ENCODE assay signal across 18 mouse cellular contexts in the genomic region with DNA sequence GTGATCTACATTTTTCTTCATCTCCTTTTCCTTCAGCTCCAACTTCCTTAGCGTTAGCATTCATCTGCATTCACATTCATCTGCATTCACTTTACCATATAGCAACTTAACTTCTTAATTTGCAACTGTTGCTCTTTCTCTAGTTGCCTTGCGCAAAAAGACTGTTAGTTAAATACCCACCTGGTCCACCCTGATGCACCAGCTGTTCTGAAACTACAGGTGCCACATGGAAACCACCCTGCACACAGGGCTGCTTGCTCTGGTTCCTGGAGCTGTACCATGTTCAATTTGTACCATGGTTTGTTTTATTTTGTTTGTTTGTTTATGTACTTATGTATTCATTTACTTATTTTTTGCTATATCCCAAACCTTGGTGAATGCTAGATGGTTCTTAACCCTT. TPM values are rescaled to one million over a fixed set of nuclear protein-coding genes. Genes with fewer than 3 reads are reported as not detected.
"Had no signal": no experiment of that assay in that cellular context is flagged by ENCODE, and none has a peak within 500 bp of the region (broad histone marks: within the 10 kb centered on the region; RNA-seq: fewer than 3 reads in every experiment).

No protein-coding gene starts in this region.

- H3K4me1 ChIP-seq: limb, embryonic 10.5 days; lung, embryonic 15.5 days; midbrain, embryonic 12.5 days; stomach, embryonic 15.5 days had no signal

- H3K4me3 ChIP-seq: layer of hippocampus, adult 2 months; limb, embryonic 10.5 days; lung, embryonic 15.5 days; midbrain, embryonic 12.5 days; stomach, embryonic 15.5 days had no signal

- H3K9me3 ChIP-seq: limb, embryonic 10.5 days; lung, embryonic 15.5 days; midbrain, embryonic 12.5 days; stomach, embryonic 15.5 days had no signal

- H3K4me2 ChIP-seq: liver, embryonic 11.5 days; lung, embryonic 15.5 days; midbrain, embryonic 12.5 days; stomach, embryonic 15.5 days had no signal

- ATAC-seq: midbrain, embryonic 16.5 days had no signal

- DNase-seq: kidney, adult 18-20 months; kidney, postnatal 10 days; kidney, postnatal 4 days had no signal

- H3K27ac ChIP-seq: layer of hippocampus, adult 2 months; limb, embryonic 10.5 days; lung, embryonic 15.5 days; midbrain, embryonic 12.5 days; stomach, embryonic 15.5 days had no signal

- H3K9ac ChIP-seq: lung, embryonic 15.5 days; midbrain, embryonic 12.5 days; stomach, embryonic 15.5 days had no signal

- H3K27me3 ChIP-seq: lung, embryonic 15.5 days; midbrain, embryonic 12.5 days; stomach, embryonic 15.5 days had no signal

- H3K36me3 ChIP-seq: limb, embryonic 10.5 days; lung, embryonic 15.5 days; midbrain, embryonic 12.5 days; stomach, embryonic 15.5 days had no signal

RNA-seq across cellular contexts. Expression of a gene that starts 0.7 kb away (rescaled TPM):
- total RNA-seq: layer of hippocampus, adult 2 months; layer of hippocampus, postnatal 10 days; left cerebral cortex, adult 18-20 months; left cerebral cortex, postnatal 10 days; megakaryocyte-erythroid progenitor cell, adult 5-6 weeks had no signal
- polyA plus RNA-seq: intestine, embryonic 14.5 days; kidney, embryonic 14.5 days; limb, embryonic 10.5 days; limb, embryonic 14.5 days; liver, embryonic 11.5 days; midbrain, embryonic 12.5 days; midbrain, embryonic 16.5 days; neural tube, embryonic 14.5 days; stomach, embryonic 15.5 days had no signal

RNA-seq across cellular contexts. Expression of a gene that starts 6.4 kb away (rescaled TPM):
- polyA plus RNA-seq: limb, embryonic 10.5 days; midbrain, embryonic 16.5 days; neural tube, embryonic 14.5 days had no signal
